Mouse (Mus musculus) T-cell, adult 66 days (primary cell): ENCODE measurements around the gene Mfsd4b3. TPM values are rescaled to one million over a fixed set of nuclear protein-coding genes. Genes with fewer than 3 reads are reported as not detected.

Source experiments
- total RNA-seq, 2 experiments: library from RNA; stranded (reverse); gene quantifications; 3 replicates in 1 of 2; 4 replicates in 1 of 2; pipeline ENCODE4 v1.2.4; 2023

The Mfsd4b3 gene
- total RNA-seq: under 1 TPM in 1 of 2 experiments, not detected in 1; 0.33 TPM

GRCm38 (mm10) chr10:39959761-39960440 lies at the start of gene Mfsd4b3:
Gene Mfsd4b3, minus strand, starts transcription at chr10:39960153.

GRCm38 (mm10) chr10:39986466-39986865 lies 26.5 kb upstream of the Mfsd4b3 start, which contains the start of gene Mfsd4b5:
Gene Mfsd4b5, minus strand, starts transcription at chr10:39986646.

GRCm38 (mm10) chr10:39926616-39927139 lies 33.3 kb downstream of the Mfsd4b3 start, which contains the start of gene Mfsd4b2:
Gene Mfsd4b2, minus strand, starts transcription at chr10:39926923.

GRCm38 (mm10) chr10:39898874-39899371 lies 61.0 kb downstream of the Mfsd4b3 start, which contains the start of gene Mfsd4b4:
Gene Mfsd4b4, minus strand, starts transcription at chr10:39899238.

Other genes starting within 250 kb of the Mfsd4b3 start
- 10 to 100 TPM; 72.3 to 82.8 TPM for gene Rev3l, start 228.0 kb downstream of the Mfsd4b3 start, total RNA-seq
- 1 to 10 TPM; 4.8 to 5.1 TPM for gene Mfsd4b4, start 60.9 kb downstream of the Mfsd4b3 start, total RNA-seq
- gene Mfsd4b2, start 33.2 kb downstream of the Mfsd4b3 start, total RNA-seq: under 1 TPM in 1 of 2 experiments, not detected in 1; 0.24 TPM
- under 1 TPM in 1 of 2 experiments, not detected in 1; 0.79 TPM for gene Mfsd4b5, start 26.5 kb upstream of the Mfsd4b3 start, total RNA-seq
- not detected for gene Mfsd4b1, start 65.1 kb upstream of the Mfsd4b3 start, total RNA-seq
- 10 to 100 TPM in 1 of 2 experiments, 1 to 10 TPM in 1; 9.7 to 10.8 TPM for gene Slc16a10, start 182.1 kb upstream of the Mfsd4b3 start, total RNA-seq